Mouse (Mus musculus): ENCODE measurements around the gene Gnao1. TPM values are rescaled to one million over a fixed set of nuclear protein-coding genes. Genes with fewer than 3 reads are reported as not detected.

Gene Gnao1
- total RNA-seq, 2 experiments from 2014 or later: 7.0 to 9.8 TPM

DNA sequence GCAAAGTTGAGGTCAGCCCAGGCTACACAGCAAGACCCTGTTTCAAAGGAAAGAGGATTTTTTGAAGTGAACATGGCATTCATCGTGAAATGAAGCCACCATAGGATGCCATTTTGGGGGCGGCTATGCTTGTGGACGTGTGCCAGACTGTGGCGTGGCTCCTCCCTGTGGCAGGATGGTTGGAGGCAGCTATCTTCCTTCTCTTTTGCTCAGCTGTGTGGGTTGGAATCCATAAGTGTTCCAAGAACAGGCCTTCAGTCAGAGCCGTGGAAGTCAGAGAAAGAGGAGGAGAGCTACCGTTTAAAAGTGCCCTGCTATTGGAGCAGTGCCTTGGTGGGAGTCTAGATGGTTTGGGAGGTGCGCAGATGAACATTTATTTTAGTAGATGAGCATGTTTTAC is 74.5 kb downstream of the Gnao1 start:
- DNase-seq: no peak
- intact Hi-C loops (cut with DNase I): no loop called here

- intact Hi-C loops (cut with DNase I): no loop called here
- no peak for DNase-seq
These were observed 76.4 kb downstream of the Gnao1 start for GRCm38 (mm10) chr8:93886181-93886580.

DNA sequence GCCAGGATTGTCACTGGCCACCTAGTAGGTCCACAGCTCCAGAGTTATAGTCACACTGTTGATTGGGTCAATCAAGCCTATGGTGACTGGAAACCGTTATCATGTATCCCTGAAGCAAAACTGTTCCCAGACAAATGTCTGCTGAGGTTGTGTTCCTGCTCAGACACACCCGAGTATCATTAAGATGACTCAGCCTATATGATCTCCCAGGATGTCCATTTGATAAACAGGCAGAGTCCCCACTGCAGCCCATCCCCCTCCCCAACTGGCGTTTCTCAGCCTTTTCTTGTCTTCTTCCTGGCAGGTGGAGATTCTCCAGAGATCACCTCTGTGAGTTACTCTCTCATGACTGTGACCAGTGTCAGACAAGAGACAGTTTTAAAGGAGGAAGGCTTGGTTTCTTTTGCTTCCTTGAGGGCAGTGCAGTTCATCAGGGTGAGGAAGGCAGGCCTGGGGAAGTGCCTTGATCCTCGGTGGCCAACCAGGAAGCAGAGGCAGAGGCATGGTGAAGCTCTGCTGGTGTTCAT is 78.4 kb downstream of the Gnao1 start:
- intact Hi-C loops (cut with DNase I): no loop called here
- DNase-seq: no peak

- intact Hi-C loops (cut with DNase I): no loop called here
- no peak for DNase-seq
These were observed 79.1 kb downstream of the Gnao1 start for GRCm38 (mm10) chr8:93888702-93889480.

- DNase-seq: no peak
- intact Hi-C loops (cut with DNase I): no loop called here
These were observed 83.8 kb downstream of the Gnao1 start for GRCm38 (mm10) chr8:93893556-93893955.

DNA sequence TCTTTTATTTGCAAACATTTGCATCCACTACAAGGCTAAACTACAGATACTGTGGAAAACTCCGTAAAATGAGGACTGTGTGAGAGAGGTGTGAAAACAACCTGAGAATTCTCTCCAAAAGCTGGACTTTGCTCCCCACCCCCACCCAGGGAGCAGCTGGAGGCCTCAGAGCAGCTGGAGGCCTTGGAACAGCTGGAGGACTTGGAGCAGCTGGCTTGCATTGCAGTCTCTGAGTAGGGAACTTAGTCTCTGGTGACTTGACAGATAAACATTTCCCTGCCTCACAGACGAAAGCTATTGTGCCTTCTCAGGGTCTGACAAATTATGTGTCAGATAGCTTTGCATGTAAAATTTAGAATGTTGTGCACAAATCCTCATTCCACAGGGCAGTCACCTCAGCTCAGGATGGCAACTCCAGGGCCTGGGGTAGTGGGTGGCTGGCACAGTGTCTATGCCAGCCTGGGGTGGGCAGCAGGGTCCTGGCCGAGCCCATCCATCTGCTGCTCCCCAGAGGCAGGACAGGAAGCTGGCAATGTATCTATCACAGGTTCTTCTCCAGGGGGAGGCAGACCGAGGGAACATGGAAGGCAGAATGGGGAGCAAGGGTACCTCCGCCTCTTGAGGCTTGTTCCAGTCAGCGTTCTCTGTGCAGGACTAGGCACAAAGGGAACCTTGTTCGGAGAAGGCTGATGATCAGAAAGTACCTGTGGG is 87.2 kb downstream of the Gnao1 start:
- no peak for DNase-seq
- intact Hi-C loops (cut with DNase I): no loop called here

GRCm38 (mm10) chr8:93898570-93898969 is 88.8 kb downstream of the Gnao1 start:
- intact Hi-C loops (cut with DNase I): no loop called here
- no peak for DNase-seq

GRCm38 (mm10) chr8:93902040-93902439 is 92.3 kb downstream of the Gnao1 start:
- intact Hi-C loops (cut with DNase I): loop anchor here (10.0 kb wide), 1 partner anchor 87 kb away; no protein-coding TSS in a partner anchor
- no peak for DNase-seq

GRCm38 (mm10) chr8:93906961-93907360 is 97.2 kb downstream of the Gnao1 start:
- intact Hi-C loops (cut with DNase I): loop anchor here (10.0 kb wide), 1 partner anchor 92 kb away; no protein-coding TSS in a partner anchor
- no peak for DNase-seq

- DNase-seq: no peak
- intact Hi-C loops (cut with DNase I): loop anchor here (10.0 kb wide), 1 partner anchor 93 kb away; no protein-coding TSS in a partner anchor
These were observed 98.2 kb downstream of the Gnao1 start for GRCm38 (mm10) chr8:93907987-93908441.

GRCm38 (mm10) chr8:93908546-93908945 is 98.8 kb downstream of the Gnao1 start:
- DNase-seq: no peak
- intact Hi-C loops (cut with DNase I): loop anchor here (10.0 kb wide), 1 partner anchor 94 kb away; no protein-coding TSS in a partner anchor

DNA sequence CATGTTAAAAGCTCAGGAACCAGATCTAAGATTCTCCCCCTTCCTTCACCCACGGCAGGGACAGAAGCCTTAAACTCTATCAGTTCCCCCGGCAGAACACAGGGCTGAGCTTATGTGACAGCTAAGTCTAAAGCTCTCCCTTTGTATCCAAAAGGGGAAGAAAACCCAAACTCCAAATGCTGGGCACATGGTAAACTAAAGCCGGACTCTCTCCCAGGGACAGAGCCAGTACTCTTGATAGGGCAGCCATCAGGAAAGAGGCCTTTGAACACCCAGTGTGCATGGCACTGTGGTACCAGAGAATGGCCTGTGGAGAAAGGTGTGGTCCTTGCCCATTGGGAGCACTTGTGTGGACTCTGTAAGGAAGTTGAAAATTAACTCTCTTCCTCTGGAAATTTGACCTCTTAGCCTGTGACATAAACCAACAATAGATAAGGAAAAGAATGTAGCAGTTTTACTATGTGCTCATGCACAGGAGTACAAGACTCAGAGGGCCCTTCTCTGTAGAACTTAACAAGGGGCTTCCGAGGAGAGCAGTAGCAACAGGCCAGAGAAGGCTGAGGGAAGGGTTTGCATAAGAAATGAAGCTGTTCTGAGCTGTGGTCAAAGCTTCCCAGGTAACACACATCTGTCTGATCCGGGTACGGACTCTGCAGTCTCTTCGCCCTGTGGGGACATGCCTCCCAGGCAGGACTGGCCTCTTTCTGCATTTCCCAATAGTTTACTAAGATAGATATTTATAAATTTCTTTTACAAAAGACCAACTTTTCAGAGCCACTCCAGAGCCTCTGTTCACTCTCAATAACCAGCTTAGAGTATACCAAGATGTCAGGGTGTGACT is 102.2 kb downstream of the Gnao1 start:
- intact Hi-C loops (cut with DNase I): no loop called here
- DNase-seq: no peak

DNA sequence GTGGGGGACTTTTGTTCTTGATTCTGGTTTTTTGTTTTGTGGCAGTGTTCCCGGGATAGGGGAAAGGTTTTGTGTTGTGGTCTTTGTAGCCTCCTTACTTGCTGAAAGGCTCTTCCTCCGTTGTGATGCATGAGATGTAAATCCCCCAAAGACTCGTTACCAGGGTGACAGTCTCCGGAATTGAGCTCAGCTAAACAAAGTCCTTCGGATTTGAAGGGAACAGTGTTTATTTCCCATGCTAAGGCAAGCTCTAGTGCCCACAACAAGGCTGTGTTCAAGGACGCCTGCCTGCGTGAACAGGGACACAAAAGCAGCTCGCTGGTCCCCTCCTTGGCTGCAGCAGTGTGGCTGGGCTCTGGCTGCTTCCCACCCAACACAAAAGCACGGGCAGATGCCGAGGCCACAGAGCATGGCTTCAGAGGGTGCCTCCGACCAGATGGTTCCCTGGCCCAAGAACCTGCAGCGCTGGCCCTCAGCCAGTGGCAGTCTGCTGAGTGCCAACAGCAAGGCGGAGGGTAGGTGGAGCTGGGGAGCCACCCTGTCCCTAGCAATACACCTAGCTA is 108.2 kb downstream of the Gnao1 start:
- intact Hi-C loops (cut with DNase I): no loop called here
- DNase-seq: no peak

DNA sequence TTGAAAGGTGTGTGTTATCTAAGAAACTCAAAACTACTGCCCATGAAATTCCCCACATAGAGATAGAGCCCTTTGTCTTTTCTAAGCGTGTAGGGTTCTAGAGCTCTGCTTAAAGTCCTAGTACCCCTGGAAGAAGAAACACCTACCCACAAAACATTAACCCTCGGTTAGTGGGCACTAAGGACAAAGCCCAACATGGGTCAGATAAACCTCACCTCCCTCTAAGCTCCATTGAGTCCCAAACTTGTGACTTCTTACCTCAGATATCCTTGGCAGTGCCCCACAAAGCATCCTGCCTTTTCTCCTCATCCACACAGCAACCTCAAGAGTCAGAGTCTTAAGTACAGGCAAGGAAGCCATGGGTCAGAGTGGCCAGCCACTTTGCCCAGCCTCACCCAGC is 108.8 kb downstream of the Gnao1 start:
- intact Hi-C loops (cut with DNase I): no loop called here
- DNase-seq: no peak

DNA sequence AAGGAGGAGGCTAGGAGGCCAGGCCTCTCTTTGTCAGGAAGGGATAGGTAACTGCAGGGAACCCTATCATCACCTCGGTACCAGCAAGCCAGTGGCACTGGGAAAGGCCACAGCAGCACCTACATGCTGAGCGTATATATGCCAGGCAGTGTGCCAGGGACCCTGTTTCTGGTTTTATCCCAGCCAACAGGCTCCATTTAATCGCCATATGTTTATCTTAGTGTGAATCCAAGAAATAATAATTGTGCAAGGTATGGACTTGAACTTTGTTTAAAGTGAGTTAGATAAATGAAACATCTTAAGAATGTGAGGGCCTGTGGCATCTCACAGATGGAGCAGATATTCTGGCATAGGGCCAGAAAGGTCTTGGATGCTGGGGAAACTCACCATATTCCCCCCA is 109.7 kb downstream of the Gnao1 start:
- intact Hi-C loops (cut with DNase I): no loop called here
- DNase-seq: no peak

- intact Hi-C loops (cut with DNase I): no loop called here
- no peak for DNase-seq
These were observed 110.3 kb downstream of the Gnao1 start for GRCm38 (mm10) chr8:93919916-93920589.

DNA sequence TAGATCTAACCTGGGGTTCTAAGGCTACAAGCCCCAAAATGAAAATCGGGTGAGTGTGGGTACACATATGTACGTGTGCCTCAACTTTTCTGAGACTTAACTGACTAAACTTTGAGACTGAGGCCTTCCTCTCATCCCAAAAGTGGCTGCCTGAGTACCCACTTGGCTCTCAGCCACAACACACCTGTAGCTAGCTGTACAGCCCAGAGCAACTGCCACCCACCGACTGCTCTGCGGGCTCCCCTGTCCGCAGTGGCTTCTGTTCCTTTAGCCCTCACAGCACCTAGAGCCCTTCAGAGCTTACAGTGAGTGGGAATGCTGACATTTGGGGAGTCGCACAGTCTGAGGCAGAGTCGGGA is 110.8 kb downstream of the Gnao1 start:
- intact Hi-C loops (cut with DNase I): no loop called here
- no peak for DNase-seq

GRCm38 (mm10) chr8:93923897-93924334 is 114.2 kb downstream of the Gnao1 start:
- DNase-seq: peak in 1 of 2 experiments; percentile 17
- intact Hi-C loops (cut with DNase I): no loop called here

DNA sequence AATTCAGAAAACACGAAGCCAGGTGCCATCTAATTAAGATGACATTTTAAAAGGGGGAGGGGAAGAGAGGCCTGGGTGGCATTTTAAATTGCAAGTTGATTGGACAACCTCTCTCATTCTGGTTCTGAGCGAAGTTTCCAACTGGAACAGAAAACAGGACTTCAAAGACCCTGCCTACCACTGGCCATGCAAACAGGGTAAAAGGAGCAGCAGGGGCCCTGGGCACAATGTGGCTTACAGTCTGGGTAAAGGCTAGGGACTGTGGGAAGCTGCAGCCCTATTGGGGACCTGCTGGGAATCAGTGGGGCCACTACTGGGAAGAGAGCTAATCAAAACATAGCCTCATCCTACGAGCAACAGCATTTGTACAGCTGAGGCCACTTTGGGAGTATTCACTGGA is 115.7 kb downstream of the Gnao1 start:
- no peak for DNase-seq
- intact Hi-C loops (cut with DNase I): no loop called here

DNA sequence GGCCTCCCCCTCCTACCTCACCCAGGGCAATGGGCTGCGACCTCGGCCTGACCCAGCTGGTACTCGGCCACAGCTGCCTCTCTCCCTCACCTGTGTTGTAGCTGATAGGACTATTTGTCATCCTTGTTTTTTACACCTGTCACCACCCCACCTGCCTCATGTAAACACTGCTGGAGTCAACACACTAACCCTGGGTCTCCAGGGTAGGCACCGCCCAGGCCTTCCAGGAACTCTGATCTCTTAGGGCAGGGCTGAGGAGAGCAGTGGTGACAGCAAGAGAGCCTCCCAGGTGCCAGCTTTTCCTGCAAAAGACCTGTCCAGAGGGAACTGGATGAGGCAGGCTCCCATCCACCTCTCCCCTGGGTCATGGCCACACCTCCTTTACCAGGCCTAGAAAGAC is 119.5 kb downstream of the Gnao1 start:
- no peak for DNase-seq
- intact Hi-C loops (cut with DNase I): no loop called here

All from gastrocnemius, postnatal 36 days (tissue).